Mouse (Mus musculus): ENCODE data around the gene Fbxo39. TPM values are rescaled to one million over a fixed set of nuclear protein-coding genes. Genes with fewer than 3 reads are reported as not detected.

The Fbxo39 gene
- not detected in 2 replicates for polyA plus RNA-seq (2015; fragmentation: Nextera tagmentation; extraction: Ambion mirVana)

DNA sequence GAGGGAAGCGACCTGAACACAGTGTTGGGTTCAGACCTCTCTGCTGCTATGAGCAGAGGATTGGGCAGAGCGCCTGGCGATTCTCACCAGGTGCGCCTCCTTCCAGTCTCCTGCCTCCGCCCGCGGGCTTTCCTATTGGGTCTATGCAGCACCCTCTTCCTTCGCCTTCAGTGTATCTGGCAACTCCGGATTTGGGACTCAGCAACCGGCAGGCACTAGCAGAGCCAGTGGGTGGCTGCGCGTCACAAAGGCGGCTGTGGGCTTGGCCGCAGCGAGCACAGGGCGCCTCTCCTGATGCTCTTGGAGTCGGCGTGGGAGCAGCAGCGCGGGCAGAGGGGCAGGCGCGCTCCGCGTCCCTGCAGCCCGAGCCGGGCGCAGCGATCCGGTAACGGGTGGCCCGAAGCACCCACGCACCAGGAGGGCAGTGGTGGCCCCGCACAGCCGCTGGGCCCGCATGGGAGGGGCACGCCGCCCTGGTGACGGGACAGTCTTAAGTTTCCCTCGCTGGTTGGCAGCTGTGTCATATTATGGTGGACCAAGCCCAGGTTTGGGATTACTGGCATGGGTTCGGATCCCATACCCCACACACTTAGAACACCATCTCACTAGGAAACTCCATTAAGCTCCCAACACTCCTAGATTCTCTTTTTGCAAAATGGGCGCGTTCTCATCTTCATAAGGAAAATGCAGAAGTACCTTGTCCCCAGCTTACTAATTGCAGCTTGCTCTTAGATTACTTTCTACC lies at the start of gene Fbxo39:
Gene Fbxo39 (plus strand): TSS at position 294 of the 745 bp plus-strand sequence.
- H3K27ac ChIP-seq (replicated peaks), result no peak within 1 kb of the TSS
- no peaks in the 10 kb centered on the region for H3K36me3 ChIP-seq
- WGBS, result 10% methylated on average over 42 of the region's 42 CpGs
- peak within 1 kb of the TSS; percentile 30 for H3K4me3 ChIP-seq
- peak within 1 kb of the TSS; percentile 38; the same call in 1 of the 2 replicates for H3K9ac ChIP-seq
- no peak for ATAC-seq (ENCODE audit: low read depth)
- peaks cover 32% of the 10 kb centered on the region for H3K27me3 ChIP-seq
- peak within 1 kb of the TSS; percentile 56 for H3K4me2 ChIP-seq
- H3K9me3 ChIP-seq, result no peaks in the 10 kb centered on the region
- peaks cover 6% of the 10 kb centered on the region for H3K4me1 ChIP-seq (replicated peaks)

DNA sequence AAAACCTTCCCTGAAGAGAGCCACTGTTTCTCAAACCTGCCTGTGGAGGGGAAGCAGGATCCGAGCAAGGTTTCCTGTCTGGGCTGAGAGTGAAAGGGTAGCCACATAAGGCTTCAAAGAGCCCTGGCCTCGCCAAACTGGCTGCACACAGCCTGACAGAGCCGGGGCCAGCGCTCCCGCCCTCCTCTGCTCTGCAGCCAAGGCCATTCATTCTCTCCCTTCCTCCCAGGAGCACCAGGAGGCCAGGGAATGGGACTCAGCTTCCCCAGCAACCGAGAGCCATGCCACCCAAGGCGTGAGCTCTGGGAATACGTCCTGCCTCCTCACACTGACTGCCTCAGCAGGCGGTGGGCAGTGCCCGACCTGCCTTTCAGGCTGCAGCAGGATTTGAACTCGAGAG lies 48.8 kb upstream of the Fbxo39 start:
- Histone ChIP-seq H3K27me3 (peaks cover 52% of the 10 kb centered on the region), H3K4me2 (peak overlapping the region; percentile 62), H3K9ac (0 out of 2 replicates have a peak overlapping the region, but pooled peaks have one; percentile 12), H3K4me3 (peak overlapping the region; percentile 11; the same call in 1 of the 2 replicates), H3K4me1 (replicated peaks) (peaks cover 24% of the 10 kb centered on the region), H3K36me3 (no peaks in the 10 kb centered on the region), H3K27ac (replicated peaks) (no peak overlapping the region), H3K9me3 (no peaks in the 10 kb centered on the region)
- WGBS, result 3% methylated on average over 11 of the region's 11 CpGs
- ATAC-seq (ENCODE audit: low read depth), result 0 out of 2 replicates have a peak, but pooled peaks have one; percentile 20

- H3K27me3 ChIP-seq, result peaks cover 52% of the 10 kb centered on the region
- H3K4me1 ChIP-seq (replicated peaks), result peaks cover 24% of the 10 kb centered on the region
- peak; percentile 92 for ATAC-seq (ENCODE audit: low read depth)
- peak overlapping the region; percentile 37 for H3K4me3 ChIP-seq
- H3K36me3 ChIP-seq, result no peaks in the 10 kb centered on the region
- peak overlapping the region; percentile 62 for H3K4me2 ChIP-seq
- H3K27ac ChIP-seq (replicated peaks), result no peak overlapping the region
- WGBS, result 2% methylated on average over 46 of the region's 46 CpGs
- no peaks in the 10 kb centered on the region for H3K9me3 ChIP-seq
- peak overlapping the region; percentile 61 for H3K9ac ChIP-seq
These were observed 47.9 kb upstream of the Fbxo39 start for GRCm38 (mm10) chr11:72266207-72266959.

GRCm38 (mm10) chr11:72266960-72267560 lies 47.2 kb upstream of the Fbxo39 start, which contains the start of gene Slc13a5:
Slc13a5 (minus strand) TSS chr11:72267222.
- H3K9me3 ChIP-seq, result no peaks in the 10 kb centered on the region
- ATAC-seq (ENCODE audit: low read depth), result peak; percentile 68
- H3K36me3 ChIP-seq, result no peaks in the 10 kb centered on the region
- 2% methylated on average over 36 of the region's 36 CpGs for WGBS
- peak within 1 kb of the TSS; percentile 62 for H3K4me2 ChIP-seq
- peak within 1 kb of the TSS; percentile 37 for H3K4me3 ChIP-seq
- peaks cover 24% of the 10 kb centered on the region for H3K4me1 ChIP-seq (replicated peaks)
- H3K27me3 ChIP-seq, result peaks cover 52% of the 10 kb centered on the region
- no peak within 1 kb of the TSS for H3K27ac ChIP-seq (replicated peaks)
- peak within 1 kb of the TSS; percentile 61 for H3K9ac ChIP-seq

DNA sequence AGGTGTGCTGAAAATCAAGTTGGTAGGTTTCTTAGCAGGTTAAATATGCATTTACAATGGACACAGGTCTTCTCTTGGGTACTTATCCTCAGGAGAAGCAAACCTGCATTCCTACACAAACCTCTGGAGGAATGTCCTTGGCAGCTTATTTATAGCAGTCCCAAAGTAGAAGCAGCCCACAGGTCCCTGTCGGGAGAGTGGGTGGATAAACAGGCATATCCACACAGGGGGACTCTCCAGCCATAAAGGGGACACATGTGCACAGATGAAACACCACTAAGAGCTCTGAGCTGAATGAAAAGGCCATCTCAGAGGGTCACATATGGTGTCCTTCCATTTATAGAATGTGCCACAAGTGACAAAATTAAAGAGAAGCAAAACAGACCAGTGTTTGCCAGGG lies 42.5 kb upstream of the Fbxo39 start:
- ATAC-seq (ENCODE audit: low read depth), result no peak
- Histone ChIP-seq H3K27me3 (peaks cover 19% of the 10 kb centered on the region), H3K36me3 (no peaks in the 10 kb centered on the region), H3K4me2 (no peak overlapping the region), H3K4me3 (no peak overlapping the region), H3K4me1 (replicated peaks) (peaks cover 5% of the 10 kb centered on the region; the same call in 1 of the 2 replicates), H3K9me3 (no peaks in the 10 kb centered on the region), H3K27ac (replicated peaks) (no peak overlapping the region), H3K9ac (no peak overlapping the region)
- WGBS, result 63% methylated on average over 1 of the region's 1 CpGs

DNA sequence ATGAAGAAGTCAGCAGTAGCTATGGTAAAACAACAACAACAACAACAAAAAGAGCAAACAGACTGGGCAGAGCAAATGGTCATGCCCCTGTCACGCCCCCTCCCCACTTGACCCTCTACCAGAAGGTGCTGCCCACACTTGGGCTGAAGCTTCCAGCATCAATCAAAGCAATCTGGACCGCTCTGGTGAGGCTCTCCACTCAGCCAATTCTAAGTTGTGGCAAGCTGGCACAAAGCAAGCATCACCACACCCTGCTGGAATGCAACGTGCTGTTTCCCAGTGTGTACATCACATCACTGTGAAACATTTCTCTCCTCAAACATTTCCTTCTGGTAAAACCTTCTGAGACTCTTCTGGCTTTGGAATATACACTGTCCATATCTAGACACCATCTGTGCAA lies 40.9 kb upstream of the Fbxo39 start:
- Histone ChIP-seq H3K4me3 (no peak overlapping the region), H3K4me2 (no peak overlapping the region), H3K36me3 (no peaks in the 10 kb centered on the region), H3K9me3 (no peaks in the 10 kb centered on the region), H3K9ac (no peak overlapping the region), H3K4me1 (replicated peaks) (no peaks in the 10 kb centered on the region), H3K27me3 (peaks cover 3% of the 10 kb centered on the region), H3K27ac (replicated peaks) (no peak overlapping the region)
- 77% methylated on average over 3 of the region's 3 CpGs for WGBS
- ATAC-seq (ENCODE audit: low read depth), result no peak

GRCm38 (mm10) chr11:72281143-72281851 lies 32.9 kb upstream of the Fbxo39 start:
- no peak overlapping the region for H3K9ac ChIP-seq
- 83% methylated on average over 5 of the region's 5 CpGs for WGBS
- no peaks in the 10 kb centered on the region for H3K36me3 ChIP-seq
- no peaks in the 10 kb centered on the region for H3K4me1 ChIP-seq (replicated peaks)
- H3K27ac ChIP-seq (replicated peaks), result no peak overlapping the region
- H3K4me3 ChIP-seq, result no peak overlapping the region
- no peaks in the 10 kb centered on the region for H3K27me3 ChIP-seq
- ATAC-seq (ENCODE audit: low read depth), result no peak
- no peaks in the 10 kb centered on the region for H3K9me3 ChIP-seq
- H3K4me2 ChIP-seq, result no peak overlapping the region

DNA sequence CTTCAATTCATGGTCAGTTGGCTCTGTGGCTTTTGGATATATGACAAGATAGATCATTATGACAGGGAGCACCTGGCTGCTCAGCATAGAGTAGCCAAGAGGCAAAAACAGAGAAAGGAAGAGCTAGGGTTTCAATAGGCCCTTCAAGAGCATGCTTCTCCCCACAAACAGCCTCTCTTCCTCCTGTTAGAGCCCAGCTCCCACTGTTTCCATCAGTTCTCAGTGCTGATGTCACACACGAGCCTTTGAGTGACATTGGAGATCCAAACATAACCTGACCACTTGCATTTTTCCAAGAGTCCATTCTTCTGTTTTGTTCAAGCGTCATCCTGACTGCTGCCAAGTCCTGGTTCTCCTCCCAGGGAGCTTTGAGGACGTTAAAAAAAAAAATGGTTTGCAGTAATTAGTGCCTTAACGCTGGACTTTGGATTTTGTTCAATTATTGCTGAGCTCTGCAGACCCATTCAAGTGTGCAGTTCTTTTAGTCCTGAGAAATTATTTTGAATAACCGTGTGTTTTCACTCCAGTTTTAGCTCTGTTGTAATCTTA lies 32.3 kb upstream of the Fbxo39 start:
- ATAC-seq (ENCODE audit: low read depth), result no peak
- Histone ChIP-seq H3K4me3 (no peak overlapping the region), H3K27ac (replicated peaks) (no peak overlapping the region), H3K27me3 (no peaks in the 10 kb centered on the region), H3K4me2 (no peak overlapping the region), H3K36me3 (no peaks in the 10 kb centered on the region), H3K9me3 (no peaks in the 10 kb centered on the region), H3K4me1 (replicated peaks) (no peaks in the 10 kb centered on the region), H3K9ac (no peak overlapping the region)
- 75% methylated on average over 5 of the region's 5 CpGs for WGBS

GRCm38 (mm10) chr11:72283486-72284224 lies 30.6 kb upstream of the Fbxo39 start:
- no peaks in the 10 kb centered on the region for H3K36me3 ChIP-seq
- H3K4me3 ChIP-seq, result no peak overlapping the region
- H3K27ac ChIP-seq (replicated peaks), result no peak overlapping the region
- no peaks in the 10 kb centered on the region for H3K9me3 ChIP-seq
- no peaks in the 10 kb centered on the region for H3K27me3 ChIP-seq
- H3K4me1 ChIP-seq (replicated peaks), result no peaks in the 10 kb centered on the region
- H3K4me2 ChIP-seq, result no peak overlapping the region
- no peak for ATAC-seq (ENCODE audit: low read depth)
- no peak overlapping the region for H3K9ac ChIP-seq
- 91% methylated on average over 16 of the region's 16 CpGs for WGBS

DNA sequence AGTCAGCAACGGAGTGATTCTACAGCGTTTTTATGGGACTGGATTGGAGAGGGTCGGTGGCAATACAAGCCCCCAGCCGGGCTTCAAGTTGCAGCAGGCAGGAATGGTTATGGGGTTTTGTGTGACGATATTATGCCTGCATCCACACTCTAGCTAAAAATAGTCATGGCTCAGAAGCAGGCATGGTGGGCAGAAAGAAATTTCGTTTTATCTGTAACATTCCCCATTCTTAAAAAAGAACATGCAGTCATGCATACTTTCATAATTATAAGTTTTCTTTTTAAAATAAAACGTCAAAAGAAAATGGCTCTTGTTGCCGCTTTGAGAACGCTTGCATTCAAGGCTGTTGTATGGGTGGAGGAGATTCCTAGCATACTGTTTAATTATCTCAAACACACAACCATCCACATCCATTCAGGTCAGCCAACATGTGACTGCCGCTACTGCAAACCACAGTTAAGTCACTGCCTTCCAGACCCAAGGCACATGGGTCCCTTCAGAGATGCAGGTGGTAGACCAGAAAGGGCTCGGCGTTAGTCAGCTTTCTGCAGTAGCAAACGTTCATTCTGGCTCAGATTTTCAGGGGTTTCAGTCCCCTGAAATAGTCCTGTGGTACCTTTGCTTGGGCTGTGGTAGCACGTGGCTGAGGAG lies 29.6 kb upstream of the Fbxo39 start:
- no peaks in the 10 kb centered on the region for H3K9me3 ChIP-seq
- no peak overlapping the region for H3K27ac ChIP-seq (replicated peaks)
- no peaks in the 10 kb centered on the region for H3K36me3 ChIP-seq
- no peak overlapping the region for H3K9ac ChIP-seq
- no peaks in the 10 kb centered on the region for H3K4me1 ChIP-seq (replicated peaks)
- 84% methylated on average over 14 of the region's 14 CpGs for WGBS
- H3K4me2 ChIP-seq, result no peak overlapping the region
- no peaks in the 10 kb centered on the region for H3K27me3 ChIP-seq
- ATAC-seq (ENCODE audit: low read depth), result no peak
- no peak overlapping the region for H3K4me3 ChIP-seq

Measured in neural tube, embryonic 13.5 days (tissue).